Mouse (Mus musculus) heart, embryonic 16.5 days (tissue): ENCODE results near the gene Tmem164. TPM values are rescaled to one million over a fixed set of nuclear protein-coding genes. Genes with fewer than 3 reads are reported as not detected.

ENCODE experiments used
- ATAC-seq: fragments of 200-750 bp; cut with Nextera tagmentation; replicated peaks from 2 replicates; pipeline ENCODE4 v1.8.0; 2017; ENCODE audit warnings: moderate number of reproducible peaks; ENCODE audit not compliant: insufficient read depth, low FRiP score; ENCODE audit errors: extremely low read depth
- H3K27ac ChIP-seq: fragments of 300-500 bp; sonication (generic); 2 replicates; pipeline ENCODE4 v1.5.1; 2014; ENCODE audit warnings: mild to moderate bottlenecking, low read length, control low read depth, moderate library complexity
- H3K27me3 ChIP-seq: fragments of 300-500 bp; sonication (generic); 2 replicates; pipeline ENCODE4 v1.6.1; 2014; ENCODE audit warnings: low read length, mixed read lengths; ENCODE audit not compliant: control insufficient read depth, insufficient read depth
- H3K36me3 ChIP-seq: fragments of 300-500 bp; sonication (generic); 2 replicates; pipeline ENCODE4 v1.6.1; 2014; ENCODE audit not compliant: control insufficient read depth, insufficient read depth
- H3K4me1 ChIP-seq: fragments of 300-500 bp; sonication (generic); 2 replicates; pipeline ENCODE4 v1.6.1; 2014; ENCODE audit warnings: low read length, mixed read lengths; ENCODE audit not compliant: control insufficient read depth, insufficient read depth
- H3K4me2 ChIP-seq: fragments of 300-500 bp; sonication (generic); 2 replicates; pipeline ENCODE4 v1.6.1; 2014; ENCODE audit warnings: low read depth, mild to moderate bottlenecking, control low read depth, low read length
- H3K4me3 ChIP-seq: fragments of 300-500 bp; sonication (generic); 2 replicates; pipeline ENCODE4 v1.5.1; 2014; ENCODE audit warnings: mild to moderate bottlenecking, control low read depth, low read length
- H3K9ac ChIP-seq: fragments of 300-500 bp; sonication (generic); 2 replicates; pipeline ENCODE4 v1.6.1; 2014; ENCODE audit warnings: low read length, control low read depth
- H3K9me3 ChIP-seq: fragments of 300-500 bp; sonication (generic); replicated peaks from 2 replicates; pipeline ENCODE4 v1.6.1; 2016; ENCODE audit warnings: low read length; ENCODE audit not compliant: control insufficient read depth
- WGBS: fragments of 180-500 bp; shearing (Covaris S2); extraction: QIAGEN DNeasy Blood & Tissue Kit; methylation state at CpG from one replicate; pipeline ENCODE4 v1.1.7; 2014; 5-methylcytosine and 5-hydroxymethylcytosine counted together
- polyA plus RNA-seq: library from polyadenylated mRNA; unstranded; fragments of >200 nt; fragmentation: Nextera tagmentation; extraction: Ambion mirVana; gene quantifications from 2 replicates; pipeline ENCODE4 v1.2.1, GENCODE M21; 2015

Tmem164 gene
- polyA plus RNA-seq, 1 experiment from 2014 or later, result 58.1 TPM

DNA sequence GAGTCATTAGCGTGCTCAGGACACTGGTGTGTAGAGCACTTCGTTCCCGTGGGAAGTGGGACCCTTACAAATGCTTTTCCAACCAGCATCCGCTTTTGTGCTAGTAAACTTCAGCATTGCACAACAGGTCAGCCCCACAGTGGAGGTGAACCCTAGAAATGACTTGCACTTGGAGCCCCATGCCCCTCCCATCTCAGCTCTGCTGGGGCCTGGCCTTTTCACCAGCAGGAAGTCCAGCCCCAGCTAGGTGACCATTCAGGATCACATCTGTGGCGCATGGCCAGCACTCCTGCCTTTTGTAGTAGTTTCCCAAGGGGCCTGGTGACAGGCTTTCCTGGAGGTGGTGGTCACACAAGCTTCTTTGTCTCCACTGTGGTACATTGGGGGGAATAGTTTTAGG, 1.8 kb downstream of the Tmem164 start:
- ATAC-seq, result no peak
- peaks cover 34% of the 10 kb centered on the region for H3K4me1 ChIP-seq
- H3K4me3 ChIP-seq, result peak overlapping the region; percentile 67
- H3K9me3 ChIP-seq, result no peaks in the 10 kb centered on the region
- H3K27ac ChIP-seq, result no peak overlapping the region; the same call in 1 of the 2 replicates
- no peaks in the 10 kb centered on the region for H3K27me3 ChIP-seq
- WGBS, result 36% methylated on average over 5 of the region's 5 CpGs
- H3K4me2 ChIP-seq, result peak overlapping the region; percentile 79
- H3K36me3 ChIP-seq, result no peaks in the 10 kb centered on the region
- H3K9ac ChIP-seq, result peak overlapping the region; percentile 68

DNA sequence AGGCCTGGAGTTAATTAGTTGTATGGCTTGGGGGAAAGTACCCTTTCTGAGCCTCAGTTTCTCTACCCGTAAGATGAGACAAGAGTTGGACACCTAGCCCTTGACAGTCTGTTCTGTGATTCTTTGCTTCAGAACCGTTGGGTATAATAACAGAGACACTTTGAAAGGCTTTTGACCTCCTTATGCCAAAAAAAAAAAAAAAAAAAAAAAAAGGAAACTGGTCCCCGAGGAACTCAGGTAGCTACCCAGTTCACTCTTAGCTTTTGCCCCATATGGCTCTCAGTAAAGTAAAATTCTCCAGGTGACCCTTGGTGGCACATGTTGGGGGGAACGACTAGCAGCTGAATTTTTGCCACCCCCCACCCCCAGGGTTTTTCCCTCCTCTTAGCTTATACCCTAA, 3.5 kb downstream of the Tmem164 start:
- H3K36me3 ChIP-seq, result no peaks in the 10 kb centered on the region
- no peak for ATAC-seq
- no peak overlapping the region for H3K27ac ChIP-seq
- H3K27me3 ChIP-seq, result no peaks in the 10 kb centered on the region
- H3K4me2 ChIP-seq, result peak overlapping the region; percentile 79
- peaks cover 36% of the 10 kb centered on the region for H3K4me1 ChIP-seq
- peak overlapping the region; percentile 67 for H3K4me3 ChIP-seq
- H3K9ac ChIP-seq, result peak overlapping the region; percentile 20; the same call in 1 of the 2 replicates
- no peaks in the 10 kb centered on the region for H3K9me3 ChIP-seq
- WGBS, result 49% methylated on average over 4 of the region's 4 CpGs

DNA sequence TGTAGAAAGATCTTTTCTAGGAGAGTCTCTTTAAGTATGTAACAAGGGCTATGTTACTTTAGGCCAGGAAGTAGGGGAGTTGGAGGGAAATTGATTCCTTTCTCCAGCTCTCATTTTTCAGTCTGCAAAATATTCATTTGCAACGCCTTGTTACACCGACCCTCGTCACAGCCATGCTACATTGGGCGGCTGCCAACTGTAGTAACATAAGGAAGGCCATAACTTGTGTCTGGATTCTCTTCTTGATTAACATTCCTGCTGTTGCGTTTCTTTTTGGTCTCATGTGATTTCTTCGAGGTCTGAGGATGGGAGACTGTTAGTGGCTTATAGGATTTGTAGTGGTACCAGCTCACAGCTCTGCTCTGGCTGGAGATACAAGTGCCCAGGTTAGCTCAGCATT, 4.5 kb downstream of the Tmem164 start:
- peaks cover 36% of the 10 kb centered on the region for H3K4me1 ChIP-seq
- H3K27ac ChIP-seq, result no peak overlapping the region
- H3K9ac ChIP-seq, result no peak overlapping the region
- 32% methylated on average over 6 of the region's 6 CpGs for WGBS
- H3K27me3 ChIP-seq, result no peaks in the 10 kb centered on the region
- H3K36me3 ChIP-seq, result no peaks in the 10 kb centered on the region
- no peaks in the 10 kb centered on the region for H3K9me3 ChIP-seq
- H3K4me3 ChIP-seq, result peak overlapping the region; percentile 67
- H3K4me2 ChIP-seq, result peak overlapping the region; percentile 79
- no peak for ATAC-seq

DNA sequence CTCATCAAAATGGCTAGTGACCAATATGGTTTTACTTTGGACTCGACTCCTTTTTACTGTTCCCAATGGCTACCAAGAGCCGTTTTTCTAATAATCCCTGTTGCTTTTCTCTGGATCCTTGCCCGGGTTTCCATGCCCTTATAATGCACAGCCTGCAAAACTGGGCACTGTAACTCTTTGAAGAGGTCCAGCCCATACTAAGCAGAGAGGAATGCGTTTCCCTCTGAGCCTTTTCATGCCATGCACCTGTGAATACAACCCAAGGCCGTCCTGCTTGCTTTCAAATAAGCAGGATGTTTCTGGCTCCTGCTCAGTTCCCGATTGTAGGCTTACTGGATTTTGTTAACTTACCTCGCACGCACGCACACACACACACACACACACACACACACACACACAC, 7.3 kb downstream of the Tmem164 start:
- H3K27ac ChIP-seq, result no peak overlapping the region
- no peak overlapping the region for H3K4me2 ChIP-seq
- H3K9me3 ChIP-seq, result no peaks in the 10 kb centered on the region
- H3K4me3 ChIP-seq, result no peak overlapping the region
- no peak overlapping the region for H3K9ac ChIP-seq
- no peaks in the 10 kb centered on the region for H3K27me3 ChIP-seq
- peaks cover 29% of the 10 kb centered on the region for H3K4me1 ChIP-seq
- 0 out of 2 replicates have a peak, but pooled peaks cover 3% of the 10 kb centered on the region for H3K36me3 ChIP-seq
- 71% methylated on average over 9 of the region's 9 CpGs for WGBS
- ATAC-seq, result no peak

DNA sequence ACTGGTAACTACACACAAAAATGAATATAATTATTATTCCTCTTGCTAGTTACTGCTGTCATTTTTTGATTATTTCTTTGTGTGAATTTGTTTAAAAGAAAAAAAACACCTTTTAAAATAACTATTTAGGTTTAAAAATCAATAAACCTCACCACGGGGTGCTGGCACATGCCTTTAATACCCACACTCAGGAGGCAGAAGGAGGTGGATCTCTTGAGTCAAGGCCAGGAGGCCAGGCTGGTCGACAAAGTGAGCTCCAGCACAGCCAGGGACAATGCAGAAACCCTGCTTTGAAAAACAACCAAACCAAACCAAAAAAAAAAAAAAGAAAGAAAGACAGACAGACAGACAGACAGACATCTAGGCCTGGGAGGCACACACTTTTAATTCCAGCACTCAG, 12.1 kb downstream of the Tmem164 start:
- Histone ChIP-seq H3K9ac (no peak overlapping the region), H3K27me3 (no peaks in the 10 kb centered on the region), H3K27ac (no peak overlapping the region), H3K4me2 (no peak overlapping the region), H3K9me3 (no peaks in the 10 kb centered on the region), H3K4me1 (peaks cover 6% of the 10 kb centered on the region), H3K36me3 (0 out of 2 replicates have a peak, but pooled peaks cover 3% of the 10 kb centered on the region), H3K4me3 (no peak overlapping the region)
- ATAC-seq, result no peak
- 46% methylated on average over 2 of the region's 2 CpGs for WGBS

DNA sequence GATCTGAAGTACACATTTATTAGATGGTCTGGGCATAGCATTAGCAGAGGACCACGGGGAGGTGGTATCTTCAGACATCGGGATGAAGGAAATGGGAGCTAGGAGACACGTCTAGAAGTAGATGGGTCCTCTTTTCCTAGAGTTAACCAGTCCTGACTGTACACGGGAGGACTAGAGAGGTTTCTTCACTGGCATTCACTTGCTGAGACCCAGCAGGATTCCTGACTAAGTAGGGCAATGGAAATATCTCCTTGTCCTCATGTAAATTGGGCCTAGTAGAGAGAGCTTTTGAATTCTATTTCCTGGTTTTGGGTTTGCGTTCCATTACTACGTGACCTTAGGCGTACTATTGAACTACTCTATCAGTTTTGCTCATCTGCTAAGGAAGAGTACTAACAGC, 13.1 kb downstream of the Tmem164 start:
- Histone ChIP-seq H3K9ac (no peak overlapping the region), H3K27ac (no peak overlapping the region), H3K36me3 (0 out of 2 replicates have a peak, but pooled peaks cover 3% of the 10 kb centered on the region), H3K4me2 (no peak overlapping the region), H3K4me3 (no peak overlapping the region), H3K4me1 (peaks cover 4% of the 10 kb centered on the region; the same call in 1 of the 2 replicates), H3K9me3 (no peaks in the 10 kb centered on the region), H3K27me3 (no peaks in the 10 kb centered on the region)
- ATAC-seq, result no peak
- WGBS, result 83% methylated on average over 7 of the region's 7 CpGs

DNA sequence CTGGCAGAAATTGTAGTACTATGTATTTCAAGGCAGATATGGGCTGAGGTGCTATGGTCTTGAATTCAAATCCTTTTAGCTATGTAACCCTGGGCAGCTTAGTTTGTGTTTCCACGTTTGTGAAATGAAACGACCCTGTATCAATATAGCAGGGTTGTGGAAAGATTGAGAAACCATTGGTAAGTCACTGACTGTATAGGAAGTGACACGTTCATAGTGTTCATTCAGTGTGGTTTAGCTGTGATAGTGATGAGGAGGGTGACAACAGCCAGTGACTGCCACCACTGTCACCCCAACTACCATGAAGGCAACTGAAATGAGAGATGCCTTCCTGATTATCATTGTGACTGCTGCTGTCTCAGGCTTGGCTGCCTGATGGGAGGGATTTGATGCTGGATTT, 13.7 kb downstream of the Tmem164 start:
- 0 out of 2 replicates have a peak, but pooled peaks cover 3% of the 10 kb centered on the region for H3K36me3 ChIP-seq
- 82% methylated on average over 3 of the region's 3 CpGs for WGBS
- no peak for ATAC-seq
- H3K27ac ChIP-seq, result no peak overlapping the region
- H3K4me3 ChIP-seq, result no peak overlapping the region
- no peaks in the 10 kb centered on the region for H3K27me3 ChIP-seq
- H3K4me1 ChIP-seq, result peaks cover 4% of the 10 kb centered on the region; the same call in 1 of the 2 replicates
- no peak overlapping the region for H3K9ac ChIP-seq
- H3K9me3 ChIP-seq, result no peaks in the 10 kb centered on the region
- H3K4me2 ChIP-seq, result no peak overlapping the region

DNA sequence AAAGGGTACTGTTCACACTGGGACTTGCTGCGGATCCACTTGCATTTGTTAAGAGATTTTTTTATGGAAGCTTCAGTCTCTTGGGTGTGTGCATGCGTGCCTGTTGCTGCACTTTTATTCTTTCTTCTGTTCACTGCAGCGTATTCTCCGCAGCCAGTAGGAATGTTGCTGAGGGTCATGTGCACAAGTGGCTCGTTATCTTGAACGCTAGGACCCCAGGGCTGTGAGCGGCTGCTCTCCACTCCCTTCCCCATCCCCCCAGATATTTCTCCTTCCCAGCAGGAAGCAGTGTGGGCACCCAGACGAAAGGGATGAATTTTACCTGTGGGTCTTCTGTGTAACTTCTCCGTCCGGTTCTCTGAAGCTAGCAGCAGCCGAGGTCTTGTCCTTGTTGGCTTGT, 15.6 kb downstream of the Tmem164 start:
- WGBS, result 53% methylated on average over 11 of the region's 11 CpGs
- Histone ChIP-seq H3K4me1 (peaks cover 4% of the 10 kb centered on the region; the same call in 1 of the 2 replicates), H3K27ac (no peak overlapping the region; the same call in 1 of the 2 replicates)

DNA sequence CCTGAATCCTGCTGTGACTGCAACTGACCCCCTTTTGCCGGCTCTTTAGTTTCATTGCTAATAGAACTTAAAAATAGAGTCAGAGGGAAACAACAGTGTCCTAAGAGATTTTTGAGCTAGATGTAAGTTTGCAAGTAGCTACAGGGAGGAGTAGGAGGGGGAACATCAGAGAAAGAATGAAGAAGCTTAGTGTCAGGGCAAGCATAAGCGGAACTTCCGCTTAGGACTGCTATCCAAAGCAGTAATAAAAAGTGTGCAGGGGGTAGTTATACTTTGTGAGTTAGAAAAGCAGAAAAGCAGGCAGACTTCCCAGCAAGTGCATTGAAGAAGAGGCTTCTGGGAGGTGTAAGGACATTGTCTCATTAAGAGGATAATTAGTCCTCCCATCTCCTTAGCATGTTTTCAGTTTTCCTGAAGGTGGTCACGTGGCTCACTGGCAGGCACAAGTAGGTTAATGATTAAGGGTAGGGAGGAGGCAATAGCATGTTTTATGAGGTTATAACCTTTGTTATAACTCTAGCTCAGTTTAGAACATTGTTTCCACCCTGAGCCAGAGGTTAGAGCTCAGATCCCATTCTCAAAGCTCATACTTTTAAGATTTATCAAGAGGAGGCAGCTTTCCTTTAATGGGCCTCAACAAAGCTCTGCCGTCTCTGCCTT, 16.5 kb downstream of the Tmem164 start:
- Histone ChIP-seq H3K4me2 (no peak overlapping the region), H3K4me3 (no peak overlapping the region), H3K27ac (no peak overlapping the region), H3K27me3 (no peaks in the 10 kb centered on the region), H3K36me3 (no peaks in the 10 kb centered on the region), H3K9ac (no peak overlapping the region), H3K9me3 (no peaks in the 10 kb centered on the region), H3K4me1 (peaks cover 4% of the 10 kb centered on the region; the same call in 1 of the 2 replicates)
- WGBS, result 72% methylated on average over 5 of the region's 5 CpGs
- no peak for ATAC-seq

More for the DNA sequence above, 15.6 kb downstream of the Tmem164 start:
- 0 out of 2 replicates have a peak, but pooled peaks have one; percentile 56 for ATAC-seq
- Histone ChIP-seq H3K4me2 (no peak overlapping the region), H3K9me3 (no peaks in the 10 kb centered on the region), H3K4me3 (no peak overlapping the region), H3K36me3 (0 out of 2 replicates have a peak, but pooled peaks cover 3% of the 10 kb centered on the region), H3K27me3 (no peaks in the 10 kb centered on the region), H3K9ac (no peak overlapping the region)
